Mouse (Mus musculus) spleen, adult 18-20 months (tissue): ENCODE results near the gene Dbh.

Experiments
- DNase-seq, 2 experiments: peaks; one replicate each; pipeline ENCODE4 v3.0.0; 2022; ENCODE audit warnings: mixed read lengths in 2 of 2

Dbh gene

GRCm38 (mm10) chr2:27164796-27165590, at the start of gene Dbh:
Gene Dbh, plus strand, starts transcription at chr2:27165233.
- DNase-seq: no peak

DNA sequence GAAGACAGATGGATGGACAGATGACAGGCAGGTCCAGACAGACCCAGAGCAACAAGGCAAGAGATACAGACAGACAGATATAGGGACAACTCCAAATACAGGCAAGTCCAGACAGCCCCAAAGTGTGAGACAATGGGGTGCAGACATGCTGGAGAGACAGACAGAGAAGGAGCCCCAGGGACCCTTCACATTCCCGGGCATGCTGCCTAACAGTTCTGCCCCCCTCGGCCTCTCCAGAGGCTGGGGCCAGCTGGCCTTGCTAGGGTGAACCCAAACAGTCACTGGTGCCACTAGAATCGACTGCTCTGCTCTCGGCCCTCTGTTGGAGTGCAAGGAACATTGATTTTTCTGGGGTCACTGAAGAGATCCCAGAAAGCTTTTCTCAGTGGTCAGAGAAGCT, 46.6 kb upstream of the Dbh start:
- no peak for DNase-seq

DNA sequence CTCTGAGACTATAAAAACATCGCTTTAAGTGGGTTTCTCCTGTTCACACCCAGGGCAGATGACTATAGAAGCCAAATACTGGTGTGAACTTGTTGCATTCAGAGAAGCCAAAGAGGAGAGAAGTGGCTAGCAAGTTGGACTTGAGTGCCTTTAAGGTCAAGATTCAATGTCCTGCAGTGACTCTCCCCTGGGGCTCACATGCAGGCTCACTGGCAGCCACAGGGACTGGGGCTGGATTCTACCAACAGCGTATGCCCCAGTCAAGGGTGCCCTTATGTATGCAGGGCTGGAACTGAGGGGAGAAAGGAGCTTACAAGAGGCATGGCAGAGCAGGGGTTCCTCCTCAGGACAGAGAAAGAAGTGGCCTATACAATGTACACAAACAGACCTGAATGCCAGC, 45.3 kb upstream of the Dbh start:
- no peak for DNase-seq

DNA sequence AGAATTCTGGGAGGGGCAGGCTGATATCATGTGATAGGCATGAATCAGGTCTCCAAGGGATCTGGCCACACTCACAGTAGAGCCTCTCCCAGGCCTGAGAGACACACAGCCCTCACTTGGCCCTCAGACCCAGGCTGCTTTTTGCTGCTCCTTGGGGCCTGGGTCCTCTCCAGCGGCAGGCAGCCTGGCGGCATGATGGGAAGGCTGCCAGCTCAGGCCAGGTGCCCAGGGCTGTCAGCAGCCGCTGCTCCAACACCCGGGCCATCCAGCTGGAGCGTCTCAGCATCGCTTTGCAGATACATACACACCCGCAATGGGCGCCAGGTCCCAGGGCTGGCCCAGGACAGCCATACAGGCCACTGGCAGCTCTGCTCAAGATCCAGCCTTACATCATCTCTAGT, 44.8 kb upstream of the Dbh start:
- DNase-seq: no peak

DNA sequence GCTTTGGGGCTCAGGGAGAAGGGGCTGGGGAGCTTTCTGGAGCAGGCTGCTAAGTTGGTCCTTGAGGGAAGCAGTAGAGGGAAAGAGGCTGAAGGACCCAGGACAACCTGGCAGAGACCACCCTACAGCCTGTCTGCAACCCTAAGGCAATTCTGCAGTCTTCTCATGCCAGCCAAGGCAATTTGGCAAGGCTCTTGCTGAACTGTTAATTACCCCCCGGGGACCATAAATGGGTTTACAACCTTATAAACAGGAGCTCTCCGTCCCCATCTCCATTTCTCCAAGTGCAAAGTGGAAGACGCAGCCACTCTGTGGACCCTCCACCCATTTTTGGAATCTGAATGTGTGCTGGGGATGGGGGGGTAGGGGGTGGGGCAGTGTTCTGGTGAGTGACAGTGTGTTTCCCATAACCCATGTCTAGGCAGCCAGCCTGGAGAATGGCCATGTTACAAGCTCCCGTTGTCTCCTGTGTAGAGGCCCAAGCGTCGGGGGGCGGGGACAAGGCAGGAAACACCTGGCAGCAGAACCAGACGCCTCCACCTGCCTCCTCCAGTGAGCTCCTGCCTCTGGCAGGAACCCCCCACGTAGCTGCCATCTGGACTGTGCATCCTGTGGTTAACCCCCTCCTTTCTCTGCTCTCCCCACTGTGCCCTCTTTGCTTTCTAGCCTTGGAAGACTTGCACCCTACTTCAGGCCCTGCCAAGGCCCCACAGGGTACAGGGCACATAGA, 43.2 kb upstream of the Dbh start:
- DNase-seq: peak; percentile 59 to 72

GRCm38 (mm10) chr2:27122578-27122977, 42.5 kb upstream of the Dbh start:
- peak in 1 of 2 experiments; percentile 24 for DNase-seq

DNA sequence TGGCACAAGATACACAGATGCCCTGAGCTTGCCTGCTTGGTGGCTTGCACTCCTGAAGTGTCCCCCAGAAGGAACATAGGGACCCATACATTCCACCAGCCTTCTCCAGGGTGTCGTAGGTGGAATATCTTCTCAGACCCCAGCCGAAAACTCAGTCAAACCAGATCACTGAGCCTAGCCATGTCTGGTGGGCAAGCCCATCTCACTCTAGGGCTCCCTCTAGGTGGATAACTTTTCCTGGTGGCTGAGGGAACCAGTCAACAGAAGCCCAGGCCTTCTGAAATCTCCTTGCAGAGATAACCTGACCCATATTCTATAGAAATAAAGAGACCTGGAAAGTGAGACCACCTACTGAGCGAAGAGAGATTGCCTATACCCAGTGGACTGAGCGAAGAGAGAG, 41.9 kb upstream of the Dbh start:
- no peak for DNase-seq

DNA sequence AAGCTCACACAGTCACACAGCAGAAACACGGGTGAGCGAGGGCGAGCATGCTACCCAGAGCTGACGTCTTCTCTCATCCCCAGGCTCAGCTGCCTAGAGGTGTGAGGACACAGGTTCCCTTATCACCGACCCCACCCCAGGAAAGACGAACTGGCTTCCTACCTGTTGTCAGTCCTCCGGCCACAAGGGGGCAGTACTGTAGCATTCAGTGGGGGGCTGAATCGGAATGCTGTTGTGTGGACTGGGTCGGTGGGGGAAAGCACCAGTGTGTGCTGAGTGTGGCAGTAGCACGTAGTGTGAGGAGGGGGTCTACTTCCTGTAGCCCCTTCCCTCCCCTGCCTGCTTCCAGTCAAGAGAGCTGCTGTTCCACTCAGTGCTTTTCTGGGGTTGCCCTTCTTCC, 39.1 kb upstream of the Dbh start:
- peak; percentile 30 to 68 for DNase-seq

DNA sequence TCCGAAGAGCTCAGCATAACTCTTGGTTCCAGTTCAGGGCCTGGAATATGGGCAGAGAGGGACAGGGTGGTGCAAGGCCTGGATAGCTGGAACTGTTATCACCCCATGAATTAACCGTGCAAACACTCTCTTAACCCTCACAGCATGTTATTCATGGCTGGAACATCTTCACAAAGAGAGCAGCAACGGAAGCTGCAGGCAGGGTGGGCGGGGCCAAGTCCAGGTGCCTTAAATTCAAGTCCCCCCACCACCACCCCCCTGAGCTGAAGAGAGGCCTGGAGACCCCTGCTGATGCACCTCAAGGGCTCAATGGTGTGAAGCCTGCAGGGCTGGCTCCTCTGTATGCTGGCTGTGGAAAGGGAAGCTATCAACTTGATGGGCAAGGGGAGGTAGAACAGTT, 38.5 kb upstream of the Dbh start:
- DNase-seq: no peak

DNA sequence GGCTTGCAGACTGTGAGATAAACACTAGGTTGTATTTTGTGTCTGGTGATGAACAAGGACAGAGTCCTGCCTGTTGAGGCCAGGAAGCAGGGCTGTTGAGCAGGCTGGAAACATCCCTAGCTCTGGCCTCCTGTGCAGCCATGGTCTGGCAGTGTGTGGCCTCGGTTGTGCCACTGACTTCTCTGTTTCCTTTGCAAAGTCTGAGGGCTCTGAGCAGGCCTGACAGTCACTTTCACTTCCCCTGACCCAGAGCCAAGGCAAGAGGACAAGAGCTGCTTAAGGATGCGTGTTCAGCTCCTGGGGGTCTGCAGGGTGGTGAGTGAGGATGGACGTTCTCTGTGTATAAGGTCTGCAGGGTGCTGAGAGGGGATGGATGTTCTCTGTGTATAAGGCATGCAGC, 36.0 kb upstream of the Dbh start:
- peak in 1 of 2 experiments; percentile 17 for DNase-seq

GRCm38 (mm10) chr2:27135935-27136334, 29.1 kb upstream of the Dbh start:
- no peak for DNase-seq

DNA sequence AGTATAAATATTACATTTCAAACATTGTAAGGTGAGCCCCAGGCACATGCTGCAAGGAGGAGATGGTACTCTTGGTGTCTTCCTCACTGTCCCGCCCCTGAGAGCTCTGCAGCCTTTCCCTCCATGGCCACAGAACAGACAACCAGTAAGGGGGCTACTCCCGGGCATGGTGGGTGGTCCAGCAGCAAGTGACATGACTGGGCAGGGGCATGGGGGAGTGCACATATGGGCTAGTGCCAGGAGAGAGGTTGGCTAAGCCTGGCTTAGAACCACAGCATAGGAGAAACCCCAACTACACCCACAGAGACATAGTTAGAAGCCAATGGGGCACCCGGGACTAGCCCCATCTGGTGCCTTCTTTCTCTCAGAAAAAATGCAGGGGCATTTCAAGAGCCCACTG, 28.7 kb upstream of the Dbh start:
- DNase-seq: no peak

- DNase-seq: no peak
Observed at GRCm38 (mm10) chr2:27136789-27137188, 28.2 kb upstream of the Dbh start.

- no peak for DNase-seq
Observed at GRCm38 (mm10) chr2:27138356-27138755, 26.7 kb upstream of the Dbh start.

GRCm38 (mm10) chr2:27141950-27142693, 22.9 kb upstream of the Dbh start, which contains the start of gene Fam163b:
Gene Fam163b, minus strand, starts transcription at chr2:27142491.
- DNase-seq: no peak

DNA sequence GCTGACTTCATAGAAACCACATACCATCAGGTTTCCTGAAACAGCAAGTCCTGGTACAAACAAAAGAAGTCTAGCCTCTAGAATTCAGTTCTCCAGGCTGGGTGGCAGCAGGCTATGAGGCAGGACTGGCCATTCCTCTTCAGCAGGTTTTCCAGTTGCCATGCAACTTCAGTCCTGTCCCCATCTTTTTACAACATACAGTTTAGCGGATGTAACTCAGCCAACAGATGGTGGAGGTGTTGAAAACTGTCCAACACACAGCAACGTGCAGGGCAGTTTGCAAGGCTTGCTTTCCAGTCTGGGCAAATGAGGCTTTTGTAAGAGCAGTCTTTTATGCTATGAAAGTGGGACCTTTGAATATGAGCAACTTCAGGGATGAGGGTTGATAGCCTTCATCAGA, 20.1 kb upstream of the Dbh start:
- no peak for DNase-seq

DNA sequence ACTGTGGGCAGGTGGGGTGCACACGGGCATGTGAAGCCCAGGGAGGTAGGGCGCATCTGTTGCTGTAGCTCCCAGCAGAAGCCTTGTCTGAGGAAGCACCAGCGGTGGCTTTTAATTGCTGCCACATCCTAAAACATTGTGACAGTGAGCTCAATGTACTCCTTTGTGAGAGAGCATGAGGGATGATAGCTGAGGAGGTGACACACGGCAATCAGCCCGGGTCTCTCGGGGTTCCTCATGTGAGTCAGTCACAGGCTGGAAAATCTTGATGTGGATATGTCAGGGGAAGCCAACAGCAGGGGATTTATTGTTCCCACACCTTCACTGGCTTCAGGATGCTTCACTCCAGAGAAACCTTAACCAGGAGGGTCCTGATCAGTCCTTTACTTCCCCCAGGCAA, 18.2 kb upstream of the Dbh start:
- DNase-seq: no peak

DNA sequence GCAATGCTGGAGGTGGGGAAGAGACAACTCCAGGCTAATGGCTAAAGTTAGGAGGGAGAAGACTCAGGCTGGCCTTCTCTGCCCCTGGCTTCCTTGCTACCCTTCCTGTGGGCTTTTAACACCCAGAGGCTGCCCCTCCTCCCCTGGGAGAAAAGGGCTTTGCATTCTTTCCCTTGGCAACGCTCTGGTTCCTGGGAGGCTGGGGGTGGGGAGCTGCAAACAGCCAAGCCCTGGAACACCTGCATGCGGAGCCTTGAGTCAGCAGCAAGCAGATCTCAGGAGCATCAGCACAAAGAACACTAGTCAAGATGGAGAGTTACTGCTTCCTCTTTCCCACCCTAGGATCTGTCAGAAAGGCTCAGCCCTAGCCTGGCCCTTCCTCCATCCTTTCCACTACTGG, 15.6 kb upstream of the Dbh start:
- no peak for DNase-seq

- DNase-seq: no peak
Observed at GRCm38 (mm10) chr2:27154466-27155185, 10.4 kb upstream of the Dbh start.

- DNase-seq: no peak
Observed at GRCm38 (mm10) chr2:27156596-27156995, 8.4 kb upstream of the Dbh start.

GRCm38 (mm10) chr2:27161526-27161925, 3.5 kb upstream of the Dbh start:
- DNase-seq: no peak

- DNase-seq: no peak
Observed at GRCm38 (mm10) chr2:27162656-27163055, 2.4 kb upstream of the Dbh start.

GRCm38 (mm10) chr2:27163851-27164250, 1.2 kb upstream of the Dbh start:
- DNase-seq: no peak
